Mouse (Mus musculus): ENCODE measurements around the gene Egr4. TPM values are rescaled to one million over a fixed set of nuclear protein-coding genes. Genes with fewer than 3 reads are reported as not detected.

Egr4 gene
- polyA plus RNA-seq, 1 experiment: not detected

DNA sequence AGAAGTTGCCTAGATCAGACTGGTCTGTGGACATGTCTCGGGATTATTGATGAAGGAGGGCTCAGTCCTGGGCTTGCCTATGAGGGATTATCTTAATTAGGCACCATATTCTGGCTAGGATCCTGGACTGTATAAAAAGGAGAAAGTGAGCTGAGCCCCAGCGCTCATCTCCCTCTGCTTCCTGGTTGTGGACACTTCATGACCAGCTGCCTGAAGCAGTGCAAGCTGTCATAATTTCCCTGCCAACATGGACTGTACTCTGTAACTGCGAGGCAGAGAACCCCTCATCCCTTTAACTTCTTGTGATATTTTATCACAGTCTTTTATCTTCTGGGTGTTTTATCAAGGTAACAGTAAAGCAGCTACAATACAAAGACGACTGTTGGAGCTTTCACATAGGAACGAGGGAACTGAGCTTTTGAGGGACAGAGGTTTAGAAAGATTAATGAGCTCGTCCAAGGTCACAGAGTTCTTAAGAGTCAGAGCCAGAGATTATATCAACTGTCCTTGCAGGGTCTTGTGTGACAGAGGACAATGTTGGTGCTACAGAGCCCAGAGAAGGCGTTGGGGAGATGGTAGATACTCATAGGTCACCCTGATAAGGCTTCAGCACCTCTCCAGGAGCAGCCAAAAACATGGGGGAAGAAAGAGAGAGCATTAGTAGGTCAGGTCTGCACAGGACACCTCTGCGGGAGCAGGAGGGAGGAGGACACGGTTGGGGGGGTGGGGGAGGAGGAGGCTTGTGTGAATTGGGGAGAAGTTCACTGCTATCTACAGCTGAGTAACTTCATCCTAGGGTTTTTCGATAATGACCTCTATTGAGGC lies 30.2 kb upstream of the Egr4 start:
- Histone ChIP-seq H3K36me3 (ENCODE audit: control insufficient read depth, insufficient read depth) (no peaks in the 10 kb centered on the region), H3K4me2 (ENCODE audit: low read depth) (no peak overlapping the region), H3ac (ENCODE audit: control insufficient read depth, insufficient read length) (no peak overlapping the region), H3K4me3 (no peak overlapping the region), H3K27me3 (ENCODE audit: control insufficient read depth, insufficient read depth, insufficient read length) (no peaks in the 10 kb centered on the region), H3K79me2 (ENCODE audit: control insufficient read depth, insufficient read depth) (no peaks in the 10 kb centered on the region)
- TF ChIP-seq POLR2A (IDR thresholded peaks at IDR 0.05; ENCODE audit: insufficient read length, low read depth) (no peak), REST (IDR thresholded peaks at IDR 0.05; ENCODE audit: insufficient read depth, insufficient read length) (no peak), POLR2AphosphoS2 (IDR thresholded peaks at IDR 0.05; ENCODE audit: insufficient read length, low read depth) (no peak), TCF3 (IDR thresholded peaks at IDR 0.05; ENCODE audit: insufficient read length, low read depth) (no peak), MYOG (IDR thresholded peaks at IDR 0.05; ENCODE audit: control insufficient read depth in 1 of 3, insufficient read depth in 1 of 3, insufficient read length in 2 of 3, low read depth in 2 of 3) (no peak), MAX (IDR thresholded peaks at IDR 0.05; ENCODE audit: low read depth) (no peak), SRF (IDR thresholded peaks at IDR 0.05; ENCODE audit: control insufficient read depth, insufficient read length, low read depth) (no peak), USF1 (IDR thresholded peaks at IDR 0.05; ENCODE audit: low read depth) (no peak), CEBPB (IDR thresholded peaks at IDR 0.05; ENCODE audit: insufficient read depth, poor library complexity, severe bottlenecking) (no peak), E2F4 (IDR thresholded peaks at IDR 0.05; ENCODE audit: insufficient read depth) (no peak), TCF12 (IDR thresholded peaks at IDR 0.05; ENCODE audit: insufficient read depth, poor library complexity, severe bottlenecking) (no peak), MYOD1 (IDR thresholded peaks at IDR 0.05; ENCODE audit: control insufficient read depth in 1 of 3, insufficient read length in 2 of 3, low read depth in 2 of 3) (no peak)

DNA sequence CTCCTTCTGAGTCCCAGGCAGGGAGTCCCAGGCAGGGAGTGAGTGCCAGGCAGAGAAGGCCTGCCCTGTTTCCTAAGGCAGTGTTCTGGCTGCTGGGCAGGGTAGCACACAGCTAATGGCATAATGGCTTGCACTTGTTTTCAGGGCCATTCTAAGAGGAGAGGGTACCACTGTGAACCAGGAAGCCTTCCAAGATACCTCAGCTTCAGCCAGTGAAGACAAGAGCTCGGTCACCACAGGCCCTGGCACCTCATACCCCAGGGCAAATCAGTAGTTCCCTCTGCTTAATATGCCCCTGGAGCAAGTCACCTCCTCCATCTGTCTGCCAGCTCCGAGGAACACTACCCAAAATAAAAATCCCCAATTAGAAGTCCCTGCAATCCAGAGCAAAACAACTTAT lies 9.4 kb upstream of the Egr4 start:
- Histone ChIP-seq H3ac (ENCODE audit: control insufficient read depth, insufficient read length) (no peak overlapping the region), H3K27me3 (ENCODE audit: control insufficient read depth, insufficient read depth, insufficient read length) (peaks cover 4% of the 10 kb centered on the region), H3K36me3 (ENCODE audit: control insufficient read depth, insufficient read depth) (no peaks in the 10 kb centered on the region), H3K79me2 (ENCODE audit: control insufficient read depth, insufficient read depth) (no peaks in the 10 kb centered on the region), H3K4me3 (no peak overlapping the region), H3K4me2 (ENCODE audit: low read depth) (no peak overlapping the region)
- no peak for TF ChIP-seq E2F4 (IDR thresholded peaks at IDR 0.05; ENCODE audit: insufficient read depth)
- no peak for TF ChIP-seq MYOD1 (IDR thresholded peaks at IDR 0.05; ENCODE audit: control insufficient read depth in 1 of 3, insufficient read length in 2 of 3, low read depth in 2 of 3)
- TF ChIP-seq REST (IDR thresholded peaks at IDR 0.05; ENCODE audit: insufficient read depth, insufficient read length): no peak
- no peak for TF ChIP-seq MAX (IDR thresholded peaks at IDR 0.05; ENCODE audit: low read depth)
- TF ChIP-seq SRF (IDR thresholded peaks at IDR 0.05; ENCODE audit: control insufficient read depth, insufficient read length, low read depth): no peak
- no peak for TF ChIP-seq USF1 (IDR thresholded peaks at IDR 0.05; ENCODE audit: low read depth)
- no peak for TF ChIP-seq MYOG (IDR thresholded peaks at IDR 0.05; ENCODE audit: control insufficient read depth in 1 of 3, insufficient read depth in 1 of 3, insufficient read length in 2 of 3, low read depth in 2 of 3)
- no peak for TF ChIP-seq TCF12 (IDR thresholded peaks at IDR 0.05; ENCODE audit: insufficient read depth, poor library complexity, severe bottlenecking)
- no peak for TF ChIP-seq TCF3 (IDR thresholded peaks at IDR 0.05; ENCODE audit: insufficient read length, low read depth)

DNA sequence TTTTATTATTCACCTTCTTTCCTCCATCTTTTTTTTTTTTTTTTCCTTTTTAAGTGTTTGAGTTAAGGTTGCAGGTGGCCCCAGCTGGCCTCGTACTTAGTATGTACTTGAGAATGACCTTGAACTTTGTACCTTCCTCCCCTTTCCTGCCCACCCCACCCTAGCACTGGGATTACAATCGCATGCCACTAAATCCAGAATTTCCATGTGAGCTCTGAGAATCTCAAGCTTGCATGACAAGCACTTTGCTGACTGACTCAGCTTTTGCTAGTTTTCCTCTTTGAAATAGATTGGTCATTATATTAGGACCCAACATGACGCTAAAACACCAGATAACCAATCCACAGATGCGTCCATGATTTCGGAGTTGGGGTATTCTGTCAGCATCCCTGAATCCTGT lies 8.6 kb upstream of the Egr4 start:
- H3K4me3 ChIP-seq: no peak overlapping the region
- H3ac ChIP-seq (ENCODE audit: control insufficient read depth, insufficient read length): no peak overlapping the region
- peaks cover 7% of the 10 kb centered on the region for H3K27me3 ChIP-seq (ENCODE audit: control insufficient read depth, insufficient read depth, insufficient read length)
- H3K4me2 ChIP-seq (ENCODE audit: low read depth): no peak overlapping the region
- no peaks in the 10 kb centered on the region for H3K36me3 ChIP-seq (ENCODE audit: control insufficient read depth, insufficient read depth)
- TF ChIP-seq MYOD1 (IDR thresholded peaks at IDR 0.05; ENCODE audit: control insufficient read depth in 1 of 3, insufficient read length in 2 of 3, low read depth in 2 of 3): no peak
- no peak for TF ChIP-seq SRF (IDR thresholded peaks at IDR 0.05; ENCODE audit: control insufficient read depth, insufficient read length, low read depth)
- no peak for TF ChIP-seq TCF3 (IDR thresholded peaks at IDR 0.05; ENCODE audit: insufficient read length, low read depth)
- TF ChIP-seq E2F4 (IDR thresholded peaks at IDR 0.05; ENCODE audit: insufficient read depth): no peak
- no peak for TF ChIP-seq CEBPB (IDR thresholded peaks at IDR 0.05; ENCODE audit: insufficient read depth, poor library complexity, severe bottlenecking)
- TF ChIP-seq POLR2A (IDR thresholded peaks at IDR 0.05; ENCODE audit: insufficient read length, low read depth): no peak
- no peak for TF ChIP-seq TCF12 (IDR thresholded peaks at IDR 0.05; ENCODE audit: insufficient read depth, poor library complexity, severe bottlenecking)
- no peak for TF ChIP-seq POLR2AphosphoS2 (IDR thresholded peaks at IDR 0.05; ENCODE audit: insufficient read length, low read depth)
- no peak for TF ChIP-seq MYOG (IDR thresholded peaks at IDR 0.05; ENCODE audit: control insufficient read depth in 1 of 3, insufficient read depth in 1 of 3, insufficient read length in 2 of 3, low read depth in 2 of 3)
- no peak for TF ChIP-seq USF1 (IDR thresholded peaks at IDR 0.05; ENCODE audit: low read depth)
- no peak for TF ChIP-seq REST (IDR thresholded peaks at IDR 0.05; ENCODE audit: insufficient read depth, insufficient read length)
- no peak for TF ChIP-seq MAX (IDR thresholded peaks at IDR 0.05; ENCODE audit: low read depth)
- H3K79me2 ChIP-seq (ENCODE audit: control insufficient read depth, insufficient read depth): no peaks in the 10 kb centered on the region

DNA sequence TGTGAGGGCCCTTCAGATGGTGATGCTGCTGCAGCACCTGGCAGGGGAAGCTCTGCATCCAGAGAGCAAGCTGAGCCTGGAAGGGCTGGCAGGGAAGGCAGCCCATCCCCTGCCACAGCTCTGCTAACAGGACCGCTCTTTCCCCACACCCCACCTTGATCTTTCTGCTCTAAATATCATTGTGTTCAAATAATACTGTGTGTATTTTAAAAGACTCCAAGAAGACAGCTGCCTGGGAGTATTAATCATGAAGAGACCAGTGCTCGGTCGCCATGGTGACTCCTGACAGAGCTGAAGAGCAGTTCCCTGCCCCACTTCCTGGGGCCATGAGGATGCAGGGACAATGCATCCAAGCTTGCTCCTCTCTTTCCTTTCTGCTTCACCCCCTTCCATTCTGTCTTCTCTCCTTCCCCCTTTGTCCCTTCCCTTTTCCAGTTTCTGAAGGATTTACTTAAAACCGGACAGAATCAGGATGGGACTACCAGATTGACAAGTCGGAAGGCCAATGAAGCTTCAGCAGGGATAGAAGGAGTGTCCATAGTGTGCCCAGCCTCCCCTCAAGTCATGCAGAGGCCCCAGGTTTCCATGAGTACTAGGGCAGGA lies 4.8 kb upstream of the Egr4 start:
- Histone ChIP-seq H3K4me3 (no peak overlapping the region), H3K36me3 (ENCODE audit: control insufficient read depth, insufficient read depth) (no peaks in the 10 kb centered on the region), H3K79me2 (ENCODE audit: control insufficient read depth, insufficient read depth) (no peaks in the 10 kb centered on the region), H3ac (ENCODE audit: control insufficient read depth, insufficient read length) (no peak overlapping the region), H3K27me3 (ENCODE audit: control insufficient read depth, insufficient read depth, insufficient read length) (peaks cover 26% of the 10 kb centered on the region), H3K4me2 (ENCODE audit: low read depth) (no peak overlapping the region)
- TF ChIP-seq MAX (IDR thresholded peaks at IDR 0.05; ENCODE audit: low read depth) (no peak), REST (IDR thresholded peaks at IDR 0.05; ENCODE audit: insufficient read depth, insufficient read length) (no peak), MYOG (IDR thresholded peaks at IDR 0.05; ENCODE audit: control insufficient read depth in 1 of 3, insufficient read depth in 1 of 3, insufficient read length in 2 of 3, low read depth in 2 of 3) (no peak)

Data from myocyte (in vitro differentiated cells).